Mouse (Mus musculus) heart, postnatal 0 days (tissue): ENCODE results near the gene Pde3a. TPM values are rescaled to one million over a fixed set of nuclear protein-coding genes. Genes with fewer than 3 reads are reported as not detected.
"Not testable (repeated sequence)": the region's sequence is repeated elsewhere in the genome, so short reads cannot be mapped to it uniquely, and the experiment has no call there.

ENCODE experiments used
- ATAC-seq: fragments of 200-750 bp; cut with Nextera tagmentation; 2 replicates; pipeline ENCODE4 v1.8.0; 2017; ENCODE audit warnings: low read depth, moderate number of reproducible peaks, moderate library complexity; ENCODE audit not compliant: insufficient read depth
- DNase-seq: peaks from one replicate; pipeline ENCODE4 v3.0.0-alpha.2; 2016; ENCODE audit warnings: low spot score
- H3K27ac ChIP-seq: fragments of 300-500 bp; sonication (generic); 2 replicates; pipeline ENCODE4 v1.5.1; 2014; ENCODE audit warnings: low read depth, mild to moderate bottlenecking
- H3K27me3 ChIP-seq: fragments of 300-500 bp; sonication (generic); 2 replicates; pipeline ENCODE4 v1.6.1; 2014; ENCODE audit warnings: low read length, mixed read lengths; ENCODE audit not compliant: control insufficient read depth, insufficient read depth
- H3K36me3 ChIP-seq: fragments of 300-500 bp; sonication (generic); replicated peaks from 2 replicates; pipeline ENCODE4 v1.6.1; 2014; ENCODE audit warnings: low read length, mixed read lengths; ENCODE audit not compliant: control insufficient read depth, insufficient read depth
- H3K4me1 ChIP-seq: fragments of 300-500 bp; sonication (generic); 2 replicates; pipeline ENCODE4 v1.6.1; 2014; ENCODE audit warnings: antibody characterized with exemption; ENCODE audit not compliant: control insufficient read depth, insufficient read depth
- H3K4me2 ChIP-seq: fragments of 300-500 bp; sonication (generic); 2 replicates; pipeline ENCODE4 v1.6.1; 2014; ENCODE audit warnings: low read depth, mild to moderate bottlenecking, low read length, moderate library complexity
- H3K4me3 ChIP-seq: fragments of 300-500 bp; sonication (generic); 2 replicates; pipeline ENCODE4 v1.5.1; 2014; ENCODE audit warnings: low read depth, low read length
- H3K9ac ChIP-seq: fragments of 300-500 bp; sonication (generic); replicated peaks from 2 replicates; pipeline ENCODE4 v1.6.1; 2014; ENCODE audit warnings: low read depth, low read length, mixed read lengths
- H3K9me3 ChIP-seq: fragments of 300-500 bp; sonication (generic); replicated peaks from 2 replicates; pipeline ENCODE4 v1.6.1; 2016; ENCODE audit warnings: low read length; ENCODE audit not compliant: control insufficient read depth
- CTCF ChIP-seq: IDR thresholded peaks from 2 replicates; pipeline ENCODE4 v1.5.1; 2016; ENCODE audit warnings: antibody characterized with exemption, control low read depth, low read depth
- EP300 ChIP-seq: IDR thresholded peaks from 2 replicates; pipeline ENCODE4 v1.6.1; 2016; ENCODE audit warnings: antibody characterized with exemption, low read depth
- WGBS: fragments of 180-500 bp; shearing (Covaris S2); extraction: QIAGEN DNeasy Blood & Tissue Kit; methylation state at CpG from one replicate; pipeline ENCODE4 v1.1.7; 2014; 5-methylcytosine and 5-hydroxymethylcytosine counted together
- polyA plus RNA-seq: library from polyadenylated mRNA; unstranded; fragments of >200 nt; fragmentation: Nextera tagmentation; extraction: Ambion mirVana; gene quantifications from 2 replicates; pipeline ENCODE4 v1.2.1, GENCODE M21; 2015
- total RNA-seq: library from RNA; depleted of rRNA; stranded (reverse); fragments of >200 nt; gene quantifications from 2 replicates; pipeline ENCODE4 v1.2.3, GENCODE M21; 2014; ENCODE audit warnings: low replicate concordance

The Pde3a gene
- total and polyA plus RNA-seq, 2 experiments from 2014 or later = 8.2 to 42.0 TPM

DNA sequence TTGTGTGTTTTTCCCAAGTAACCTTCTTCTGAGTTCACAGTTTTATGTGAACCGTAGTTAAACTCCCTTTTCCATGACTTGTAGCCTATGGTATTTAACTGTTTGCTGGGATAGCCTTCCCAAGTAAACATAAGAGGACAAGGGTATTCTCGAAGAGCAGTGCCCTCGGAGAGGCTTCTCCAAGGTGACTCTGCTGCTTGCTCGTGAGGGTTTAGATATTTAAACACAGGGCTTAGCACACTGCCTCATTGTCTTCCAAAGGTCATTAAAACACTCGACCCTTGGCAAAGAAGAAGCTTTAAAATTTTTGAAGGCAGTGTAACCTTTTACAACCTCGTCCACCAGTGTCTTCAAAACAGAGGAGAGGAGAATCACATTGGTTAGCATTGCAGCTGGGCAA lies 61.3 kb downstream of the Pde3a start:
- Histone ChIP-seq H3K4me3 (no peak overlapping the region), H3K4me2 (no peak overlapping the region), H3K27ac (peak overlapping the region; percentile 41; the same call in 1 of the 2 replicates), H3K27me3 (no peaks in the 10 kb centered on the region), H3K36me3 (no peaks in the 10 kb centered on the region), H3K4me1 (peaks cover 16% of the 10 kb centered on the region), H3K9ac (no peak overlapping the region), H3K9me3 (no peaks in the 10 kb centered on the region)
- DNase-seq = no peak
- no peak for TF ChIP-seq EP300
- TF ChIP-seq CTCF = no peak
- ATAC-seq = no peak
- WGBS = 36% methylated on average over 6 of the region's 6 CpGs

DNA sequence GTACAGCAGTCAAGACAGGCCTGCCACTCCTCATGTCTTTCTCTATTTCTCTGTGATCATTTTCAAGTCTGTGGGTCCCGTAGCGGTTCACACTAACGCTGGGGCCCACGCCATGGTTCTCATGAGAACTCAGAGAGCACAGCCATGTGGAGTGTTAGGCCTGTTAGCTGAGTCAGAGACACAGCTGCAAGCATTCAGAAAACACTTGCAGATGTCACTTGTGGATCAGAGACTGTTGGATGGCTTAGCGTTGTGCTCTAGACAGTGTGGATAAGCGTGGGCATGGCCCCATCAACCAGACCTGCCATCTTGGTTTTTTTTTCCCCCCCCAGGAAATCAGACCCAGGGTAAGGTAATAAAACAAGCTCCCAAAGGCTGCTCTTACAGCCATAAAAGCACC lies 62.5 kb downstream of the Pde3a start:
- TF ChIP-seq CTCF (no peak), EP300 (no peak)
- Histone ChIP-seq H3K36me3 (no peaks in the 10 kb centered on the region), H3K4me1 (peaks cover 13% of the 10 kb centered on the region), H3K27me3 (no peaks in the 10 kb centered on the region), H3K9me3 (no peaks in the 10 kb centered on the region), H3K4me3 (no peak overlapping the region), H3K27ac (0 out of 2 replicates have a peak overlapping the region, but pooled peaks have one; percentile 8), H3K9ac (no peak overlapping the region), H3K4me2 (no peak overlapping the region)
- DNase-seq (no peak), ATAC-seq (no peak)
- WGBS = 76% methylated on average over 6 of the region's 6 CpGs

DNA sequence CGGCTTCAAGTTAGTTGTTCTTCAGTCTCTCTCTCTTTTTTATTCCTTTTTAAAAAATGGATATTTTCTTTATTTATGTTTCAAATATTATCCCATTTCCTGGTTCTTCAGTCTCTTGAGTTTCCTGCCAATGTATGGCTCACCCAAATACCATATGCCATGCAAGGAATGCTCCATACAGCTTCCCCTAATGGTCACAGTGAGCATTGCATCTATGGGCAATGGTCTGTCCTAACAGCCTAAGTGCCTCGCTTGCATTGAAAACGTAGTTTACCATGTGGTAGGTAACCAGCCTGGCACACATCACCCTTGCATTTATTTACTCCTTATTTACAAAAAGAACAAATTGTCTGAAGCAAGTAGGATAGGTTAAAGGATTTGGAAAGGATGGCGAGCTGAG lies 64.0 kb downstream of the Pde3a start:
- Histone ChIP-seq H3K4me1 (peaks cover 12% of the 10 kb centered on the region), H3K4me2 (no peak overlapping the region), H3K27ac (no peak overlapping the region), H3K9me3 (no peaks in the 10 kb centered on the region), H3K27me3 (no peaks in the 10 kb centered on the region), H3K9ac (no peak overlapping the region), H3K4me3 (no peak overlapping the region), H3K36me3 (no peaks in the 10 kb centered on the region)
- 93% methylated on average over 4 of the region's 4 CpGs for WGBS
- TF ChIP-seq EP300 (no peak), CTCF (0 out of 2 replicates have a peak, but pooled peaks have one; percentile 7)
- DNase-seq (no peak), ATAC-seq (no peak)

DNA sequence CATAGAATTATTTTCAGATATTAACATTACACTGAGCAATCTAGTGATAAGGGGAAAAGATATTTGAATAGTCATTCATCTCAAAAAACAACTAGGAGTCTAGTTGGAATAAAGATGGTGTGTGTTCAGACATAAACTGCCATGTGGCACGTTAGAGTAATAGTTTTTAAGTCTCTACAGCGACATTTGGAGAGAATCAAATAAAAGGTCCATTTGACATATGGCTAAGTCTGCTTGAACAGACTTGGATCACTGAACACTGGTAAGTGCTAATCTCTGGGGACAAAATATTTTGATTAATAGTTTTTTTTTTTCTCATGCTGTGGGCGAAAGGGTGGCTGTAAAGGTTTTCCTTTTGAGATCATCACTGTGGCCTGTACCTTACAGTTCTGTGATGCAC lies 69.4 kb downstream of the Pde3a start:
- Histone ChIP-seq H3K4me3 (no peak overlapping the region), H3K36me3 (no peaks in the 10 kb centered on the region), H3K9me3 (no peaks in the 10 kb centered on the region), H3K27me3 (no peaks in the 10 kb centered on the region), H3K9ac (no peak overlapping the region), H3K27ac (no peak overlapping the region), H3K4me2 (no peak overlapping the region), H3K4me1 (peaks cover 28% of the 10 kb centered on the region)
- WGBS = 87% methylated on average over 3 of the region's 3 CpGs
- no peak for TF ChIP-seq EP300
- no peak for TF ChIP-seq CTCF
- ATAC-seq (no peak), DNase-seq (no peak)

DNA sequence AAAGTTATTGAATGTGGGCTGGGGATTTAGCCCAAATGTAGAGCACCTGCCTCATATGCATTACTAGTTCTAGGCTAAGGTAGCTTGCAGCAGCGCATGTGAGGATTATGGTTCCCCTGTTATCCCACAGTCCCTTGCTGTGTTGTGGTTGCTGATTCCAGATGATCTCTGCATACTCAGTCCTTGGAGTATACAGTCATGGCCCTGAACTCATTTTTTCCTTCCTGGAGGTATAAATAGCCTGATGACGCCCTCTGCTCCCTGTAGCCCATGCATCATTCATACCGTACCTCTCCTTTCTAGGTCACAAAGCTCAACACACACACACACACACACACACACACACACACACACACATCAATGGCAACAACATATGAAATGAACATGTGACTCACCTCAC lies 72.2 kb downstream of the Pde3a start:
- TF ChIP-seq CTCF (no peak), EP300 (no peak)
- H3K36me3 ChIP-seq = no peaks in the 10 kb centered on the region
- no peaks in the 10 kb centered on the region for H3K27me3 ChIP-seq
- no peak overlapping the region for H3K4me2 ChIP-seq
- DNase-seq (peak; percentile 30), ATAC-seq (peak; percentile 64; the same call in 1 of the 2 replicates)
- no peak overlapping the region for H3K4me3 ChIP-seq
- H3K9me3 ChIP-seq = no peaks in the 10 kb centered on the region
- H3K4me1 ChIP-seq = peaks cover 30% of the 10 kb centered on the region
- H3K9ac ChIP-seq = no peak overlapping the region
- 43% methylated on average over 3 of the region's 3 CpGs for WGBS
- H3K27ac ChIP-seq = no peak overlapping the region

DNA sequence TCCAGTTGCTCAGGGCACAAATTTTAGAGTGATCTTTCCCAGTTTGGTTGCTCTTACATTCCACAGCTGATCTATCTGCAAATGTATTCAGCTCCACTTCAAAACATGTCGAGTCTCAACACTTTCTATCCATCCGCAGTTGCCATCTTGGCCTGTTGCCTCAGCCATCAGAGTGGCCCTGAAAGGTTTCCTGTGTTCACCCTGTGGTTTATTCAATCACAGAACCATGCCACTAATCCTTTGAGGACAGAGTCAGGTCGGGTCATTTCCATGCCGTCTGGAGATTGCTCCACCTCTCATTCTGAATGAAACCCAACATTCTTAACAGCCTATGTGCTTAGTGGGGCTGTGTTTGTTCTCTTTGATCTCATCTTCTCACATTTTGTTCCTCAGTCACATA lies 73.9 kb downstream of the Pde3a start:
- Histone ChIP-seq H3K27ac (no peak overlapping the region), H3K9me3 (no peaks in the 10 kb centered on the region), H3K4me3 (no peak overlapping the region), H3K4me1 (peaks cover 29% of the 10 kb centered on the region), H3K4me2 (no peak overlapping the region), H3K36me3 (0 out of 2 replicates have a peak, but pooled peaks cover 2% of the 10 kb centered on the region), H3K9ac (no peak overlapping the region), H3K27me3 (no peaks in the 10 kb centered on the region)
- 55% methylated on average over 4 of the region's 4 CpGs for WGBS
- ATAC-seq = no peak
- no peak for DNase-seq
- TF ChIP-seq EP300 = no peak
- TF ChIP-seq CTCF = no peak

DNA sequence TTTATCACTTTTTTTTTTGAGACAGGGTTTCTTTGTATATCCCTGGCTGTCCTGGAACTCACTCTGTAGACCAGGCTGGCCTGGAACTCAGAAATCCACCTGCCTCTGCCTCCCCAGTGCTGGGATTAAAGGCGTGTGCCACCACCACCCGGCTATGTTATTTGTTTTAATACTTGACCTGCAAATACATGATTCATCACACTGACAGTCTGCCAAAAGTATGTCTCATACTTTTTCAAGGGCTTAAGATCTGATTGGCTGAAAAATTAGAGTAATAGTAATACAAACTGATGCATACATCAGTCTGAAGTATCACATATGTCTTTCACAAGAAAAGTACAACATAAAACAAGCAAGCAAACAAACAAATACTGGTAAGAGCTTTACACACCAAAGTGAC lies 78.1 kb downstream of the Pde3a start:
- not testable (repeated sequence) for H3K36me3 ChIP-seq, DNase-seq, ATAC-seq, H3K4me2 ChIP-seq, H3K9ac ChIP-seq, H3K27ac ChIP-seq, H3K9me3 ChIP-seq, H3K27me3 ChIP-seq, H3K4me3 ChIP-seq
- 64% methylated on average over 2 of the region's 2 CpGs for WGBS
- H3K4me1 ChIP-seq = peaks cover 28% of the 10 kb centered on the region
